Mouse (Mus musculus) intestine, postnatal 0 days (tissue): Measurements from ENCODE around the gene Cacna1a. TPM values are rescaled to one million over a fixed set of nuclear protein-coding genes. Genes with fewer than 3 reads are reported as not detected.

Experiments used
- ATAC-seq: fragments of 200-750 bp; cut with Nextera tagmentation; 2 replicates; pipeline ENCODE4 v1.8.0; 2017; ENCODE audit warnings: mild to moderate bottlenecking, moderate TSS enrichment, moderate library complexity
- H3K27ac ChIP-seq: fragments of 300-500 bp; sonication (generic); 2 replicates; pipeline ENCODE4 v1.5.1; 2014; ENCODE audit warnings: mild to moderate bottlenecking, low read depth, low read length, moderate library complexity
- H3K27me3 ChIP-seq: fragments of 300-500 bp; sonication (generic); replicated peaks from 2 replicates; pipeline ENCODE4 v1.6.1; 2014; ENCODE audit warnings: low read length, mixed read lengths; ENCODE audit not compliant: control insufficient read depth, insufficient read depth
- H3K36me3 ChIP-seq: fragments of 300-500 bp; sonication (generic); 2 replicates; pipeline ENCODE4 v1.6.1; 2014; ENCODE audit warnings: mild to moderate bottlenecking, moderate library complexity; ENCODE audit not compliant: control insufficient read depth, insufficient read depth
- H3K4me1 ChIP-seq: fragments of 300-500 bp; sonication (generic); replicated peaks from 2 replicates; pipeline ENCODE4 v1.6.1; 2014; ENCODE audit warnings: antibody characterized with exemption, low read length, mixed read lengths; ENCODE audit not compliant: control insufficient read depth, insufficient read depth
- H3K4me2 ChIP-seq: fragments of 300-500 bp; sonication (generic); replicated peaks from 2 replicates; pipeline ENCODE4 v1.6.1; 2014; ENCODE audit warnings: low read depth, mild to moderate bottlenecking, moderate library complexity
- H3K4me3 ChIP-seq: fragments of 300-500 bp; sonication (generic); 2 replicates; pipeline ENCODE4 v1.5.1; 2014; ENCODE audit warnings: low read depth, low read length
- H3K9ac ChIP-seq: fragments of 300-500 bp; sonication (generic); 2 replicates; pipeline ENCODE4 v1.6.1; 2014; ENCODE audit warnings: mild to moderate bottlenecking, low read depth, low read length
- H3K9me3 ChIP-seq: fragments of 300-500 bp; sonication (generic); 2 replicates; pipeline ENCODE4 v1.6.1; 2016; ENCODE audit warnings: mixed run types; ENCODE audit not compliant: control insufficient read depth
- CTCF ChIP-seq: sonication (generic); IDR thresholded peaks from 2 replicates; pipeline ENCODE4 v1.5.1; 2016; ENCODE audit warnings: low read depth, mild to moderate bottlenecking, control low read depth, antibody characterized with exemption, moderate library complexity
- WGBS: fragments of 180-500 bp; shearing (Covaris S2); extraction: QIAGEN DNeasy Blood & Tissue Kit; methylation state at CpG from one replicate; pipeline ENCODE4 v1.1.7; 2014; 5-methylcytosine and 5-hydroxymethylcytosine counted together
- polyA plus RNA-seq: library from polyadenylated mRNA; unstranded; fragments of >200 nt; fragmentation: Nextera tagmentation; extraction: Ambion mirVana; gene quantifications from 2 replicates; pipeline ENCODE4 v1.2.1, GENCODE M21; 2015

Cacna1a gene
- polyA plus RNA-seq, 1 experiment from 2014 or later: 2.4 TPM

DNA sequence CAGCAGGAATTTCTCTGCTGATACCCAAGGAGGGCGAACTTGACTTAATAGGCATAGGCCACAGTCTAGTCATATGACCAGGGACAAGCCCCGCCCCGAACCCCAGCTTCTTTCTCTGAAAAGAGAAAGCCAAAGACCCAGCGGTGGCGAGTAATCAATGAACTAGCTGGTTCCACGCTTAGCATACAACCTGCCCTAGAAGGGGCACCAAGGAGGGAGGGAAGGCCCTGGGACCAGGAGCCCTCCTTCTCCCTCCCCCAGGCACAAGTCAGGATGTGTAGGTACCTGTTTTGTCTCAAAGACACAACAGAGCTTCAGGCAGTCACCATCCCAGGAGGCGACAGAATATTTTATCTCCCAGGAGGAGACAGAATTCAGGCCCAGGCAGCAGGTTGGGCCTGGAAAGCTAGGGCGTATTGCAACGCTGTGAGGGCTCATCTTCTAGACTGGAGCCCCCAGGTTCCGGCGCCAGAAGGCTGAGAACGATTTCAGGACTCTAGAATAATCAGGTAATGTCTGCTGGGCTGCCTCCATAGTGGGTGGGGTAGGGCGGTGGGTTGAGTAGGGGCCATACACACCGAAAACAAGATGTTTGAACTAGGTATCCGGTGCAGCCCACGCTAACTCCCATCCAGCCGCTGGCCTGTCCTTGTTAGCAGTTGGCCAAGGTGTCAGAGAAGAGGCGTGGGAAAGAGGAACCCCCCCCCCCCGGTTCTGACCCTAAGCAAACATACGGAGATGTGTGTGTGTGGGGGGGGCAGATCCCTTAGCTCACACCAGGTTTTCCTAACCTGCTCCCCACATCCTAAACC is 298.2 kb downstream of the Cacna1a start, which contains the start of gene Trmt1:
Gene Trmt1, plus strand, starts transcription at position 117 of the 812 bp plus-strand sequence.
- Histone ChIP-seq H3K9ac (peak within 1 kb of the TSS; percentile 93), H3K4me3 (peak within 1 kb of the TSS; percentile 100), H3K27me3 (no peaks in the 10 kb centered on the region), H3K9me3 (no peaks in the 10 kb centered on the region), H3K36me3 (peaks cover 6% of the 10 kb centered on the region), H3K4me1 (peaks cover 16% of the 10 kb centered on the region), H3K4me2 (peak within 1 kb of the TSS; percentile 89), H3K27ac (peak within 1 kb of the TSS; percentile 83)
- WGBS: 7% methylated on average over 20 of the region's 20 CpGs
- no peak for TF ChIP-seq CTCF
- ATAC-seq: no peak; the same call in 1 of the 2 replicates

DNA sequence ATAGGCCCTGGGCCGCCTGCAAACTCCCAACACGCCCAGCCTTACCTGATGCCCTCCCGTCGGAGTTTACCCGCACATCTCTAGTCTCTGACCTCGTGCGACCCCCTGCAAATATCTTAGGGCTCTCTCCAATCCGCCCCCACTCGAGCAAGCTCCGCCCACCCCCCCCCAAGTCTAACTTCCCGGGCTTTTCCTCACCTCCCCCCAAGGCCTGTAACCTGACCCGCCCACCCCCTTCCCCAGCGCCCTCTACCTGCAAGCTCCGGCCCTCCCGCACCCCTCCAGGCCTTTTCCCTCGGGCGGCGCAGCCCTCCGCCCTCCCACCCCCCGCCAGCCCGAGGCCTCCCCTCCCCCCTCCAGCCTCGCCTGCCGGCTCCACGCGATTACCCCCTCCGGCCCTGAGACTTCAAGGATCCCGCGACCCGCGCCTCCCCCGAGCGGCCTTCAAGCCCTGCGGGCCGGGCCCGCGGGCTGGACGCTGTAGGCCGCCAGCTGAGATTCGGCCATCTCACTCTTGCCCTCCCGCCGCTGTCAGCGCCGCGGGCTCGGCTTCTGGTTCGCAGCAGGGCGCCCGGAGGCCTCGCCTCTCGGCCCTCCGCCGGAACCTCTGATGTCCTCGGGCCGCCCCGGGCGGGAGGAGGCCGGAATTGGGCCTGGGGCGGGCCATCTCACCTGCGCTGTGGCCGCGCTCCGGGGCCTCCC is 298.9 kb downstream of the Cacna1a start:
- Histone ChIP-seq H3K9ac (peak overlapping the region; percentile 93), H3K27ac (peak overlapping the region; percentile 83), H3K4me1 (peaks cover 16% of the 10 kb centered on the region), H3K27me3 (no peaks in the 10 kb centered on the region), H3K9me3 (no peaks in the 10 kb centered on the region), H3K36me3 (peaks cover 7% of the 10 kb centered on the region), H3K4me3 (peak overlapping the region; percentile 100), H3K4me2 (peak overlapping the region; percentile 89)
- under 1% methylated on average over 57 of the region's 62 CpGs for WGBS
- peak; percentile 30 for TF ChIP-seq CTCF
- ATAC-seq: peak; percentile 40

DNA sequence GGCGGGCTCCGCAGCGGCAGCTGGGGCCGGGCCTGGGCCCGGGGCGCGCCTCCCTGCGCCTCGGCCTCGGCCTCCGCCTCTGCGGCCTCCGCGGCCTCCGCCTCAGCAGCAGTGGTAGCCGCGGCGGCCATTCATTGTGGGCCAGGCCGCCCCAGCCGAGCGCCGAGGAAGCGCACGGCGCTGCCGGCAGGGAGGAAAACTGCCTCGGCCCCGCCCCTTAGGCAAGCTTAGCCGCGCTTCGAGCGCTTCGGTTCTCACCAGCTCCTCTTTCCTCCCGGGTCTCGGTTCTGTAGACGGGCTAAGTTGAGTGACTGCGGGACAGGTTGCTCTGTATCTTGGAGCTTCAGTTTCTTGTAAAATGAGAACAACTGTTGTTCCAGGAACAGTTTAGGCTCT is 299.5 kb downstream of the Cacna1a start, which contains the start of gene Nacc1:
Gene Nacc1, minus strand, starts transcription at position 158 of the 396 bp plus-strand sequence.
- peak within 1 kb of the TSS; percentile 89 for H3K4me2 ChIP-seq
- peak; percentile 73 for ATAC-seq
- H3K4me3 ChIP-seq: peak within 1 kb of the TSS; percentile 100
- peak within 1 kb of the TSS; percentile 83 for H3K27ac ChIP-seq
- peaks cover 8% of the 10 kb centered on the region for H3K36me3 ChIP-seq
- H3K9ac ChIP-seq: peak within 1 kb of the TSS; percentile 93
- under 1% methylated on average over 30 of the region's 37 CpGs for WGBS
- TF ChIP-seq CTCF: peak; percentile 37
- H3K9me3 ChIP-seq: no peaks in the 10 kb centered on the region
- H3K27me3 ChIP-seq: no peaks in the 10 kb centered on the region
- H3K4me1 ChIP-seq: peaks cover 16% of the 10 kb centered on the region

- TF ChIP-seq CTCF: peak; percentile 42
- WGBS: under 1% methylated on average over 46 of the region's 47 CpGs
Measured at GRCm38 (mm10) chr8:84689091-84689915, 301.1 kb downstream of the Cacna1a start.

More at GRCm38 (mm10) chr8:84689091-84689915, 301.1 kb downstream of the Cacna1a start:
- H3K4me3 ChIP-seq: peak overlapping the region; percentile 79
- H3K9me3 ChIP-seq: no peaks in the 10 kb centered on the region
- peak overlapping the region; percentile 61 for H3K27ac ChIP-seq
- H3K9ac ChIP-seq: peak overlapping the region; percentile 79
- peaks cover 16% of the 10 kb centered on the region for H3K4me1 ChIP-seq
- peak overlapping the region; percentile 89 for H3K4me2 ChIP-seq
- H3K27me3 ChIP-seq: no peaks in the 10 kb centered on the region
- peaks cover 15% of the 10 kb centered on the region; the same call in 1 of the 2 replicates for H3K36me3 ChIP-seq
- ATAC-seq: peak; percentile 83

Other genes with a start within 250 kb of the Cacna1a start
- gene Cc2d1a, start 240.5 kb upstream of the Cacna1a start, polyA plus RNA-seq: 16.2 and 16.9 TPM in 2 replicates
- 0.17 and 0.18 TPM in 2 replicates for gene 4930432K21Rik, start 240.4 kb upstream of the Cacna1a start, polyA plus RNA-seq
- 1.6 and 1.8 TPM in 2 replicates for gene Nanos3, start 203.2 kb upstream of the Cacna1a start, polyA plus RNA-seq
- 3.7 and 3.8 TPM in 2 replicates for gene Zswim4, start 151.4 kb upstream of the Cacna1a start, polyA plus RNA-seq
- gene D8Ertd738e, start 138.7 kb upstream of the Cacna1a start, polyA plus RNA-seq: 308 and 309 TPM in 2 replicates
- 54.9 and 60.3 TPM in 2 replicates for gene Mri1, start 131.1 kb upstream of the Cacna1a start, polyA plus RNA-seq
- gene Ccdc130, start 118.1 kb upstream of the Cacna1a start, polyA plus RNA-seq: 12.8 and 12.9 TPM in 2 replicates